In the genomic region with DNA sequence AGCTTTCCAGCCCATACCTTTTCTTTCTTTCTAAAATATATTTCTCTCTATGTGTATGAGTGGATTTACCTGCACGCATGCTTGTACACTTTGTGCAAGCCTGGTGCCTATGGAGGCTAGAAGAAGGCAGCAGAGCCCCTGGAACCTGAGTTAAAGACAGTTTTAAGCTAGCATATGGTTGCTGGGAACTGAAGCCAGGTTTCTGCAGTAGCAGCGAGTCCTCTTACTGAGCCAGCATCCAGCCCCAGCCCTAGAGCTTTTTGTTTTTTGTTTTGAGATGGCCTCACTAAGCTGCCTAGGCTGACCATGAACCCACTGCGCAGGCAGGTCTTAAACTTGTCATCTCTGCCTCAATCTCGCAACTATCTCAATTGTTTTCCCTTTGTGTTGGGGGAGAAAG, we compare ENCODE assay signal across 14 mouse cellular contexts.
"Had no signal": no experiment of that assay in that cellular context is flagged by ENCODE, and none has a peak within 500 bp of the region (broad histone marks: within the 10 kb centered on the region; RNA-seq: fewer than 3 reads in every experiment).

No protein-coding gene starts in this region.

- H3K27ac ChIP-seq: kidney, postnatal 0 days; left cerebral cortex, adult 2 months; limb, embryonic 10.5 days; liver, embryonic 15.5 days; macrophage; midbrain, embryonic 15.5 days; neural tube, embryonic 12.5 days had no signal

- DNase-seq: kidney, adult 9 months; kidney, postnatal 36 days; lung, embryonic 14.5 days; lung, postnatal 14 days; right cerebral cortex, postnatal 25 days; thymus, postnatal 36 days had no signal

- H3K4me3 ChIP-seq: left cerebral cortex, adult 2 months; limb, embryonic 10.5 days; liver, embryonic 15.5 days; megakaryocyte, embryonic 14.5 days; midbrain, embryonic 15.5 days; neural tube, embryonic 12.5 days had no signal
